Mouse (Mus musculus): ENCODE data around the gene Skp1a. TPM values are rescaled to one million over a fixed set of nuclear protein-coding genes. Genes with fewer than 3 reads are reported as not detected.

Skp1a gene
- total and polyA plus RNA-seq, 3 experiments, result 169 to 1,533 (median 445) TPM

DNA sequence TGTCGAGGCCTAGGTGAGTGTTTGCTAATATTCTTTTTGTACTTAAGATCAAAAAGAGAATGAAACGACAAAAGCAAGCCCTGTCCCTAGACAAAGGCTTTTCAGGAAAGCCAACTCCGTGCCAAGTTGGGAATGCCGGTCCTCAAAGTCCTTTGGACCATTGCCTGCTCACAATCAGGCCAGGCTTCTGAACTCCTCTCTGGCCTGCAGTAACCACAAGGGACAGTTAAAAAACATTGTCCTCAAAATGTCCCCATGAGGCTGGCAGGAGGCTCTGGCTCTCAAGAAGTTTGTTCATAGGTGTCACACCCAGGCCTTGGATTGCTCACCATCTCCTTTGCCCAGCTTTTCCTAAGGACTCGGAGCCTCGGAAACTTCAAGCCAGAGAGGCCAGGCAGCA, 38.0 kb downstream of the Skp1a start:
- Histone ChIP-seq H3K79me2 (ENCODE audit: control insufficient read depth, insufficient read depth, low read length, poor library complexity) (no peaks in the 10 kb centered on the region), H3K9me3 (replicated peaks; ENCODE audit: insufficient read depth, low read length) (no peaks in the 10 kb centered on the region), H3K36me3 (ENCODE audit: control insufficient read depth in 1 of 2, insufficient read depth in 2 of 2, low read length in 2 of 2) (no peaks in the 10 kb centered on the region), H3K27ac (ENCODE audit: control insufficient read depth, low read depth, low read length) (no peak overlapping the region), H3K9ac (ENCODE audit: control insufficient read depth, low read depth, low read length, poor library complexity, severe bottlenecking) (no peak overlapping the region), H3K4me3 (ENCODE audit: control insufficient read depth in 1 of 2, insufficient read depth in 1 of 2, low read depth in 2 of 2, low read length in 2 of 2) (no peak overlapping the region), H3K4me1 (ENCODE audit: control insufficient read depth in 1 of 2, insufficient read depth in 2 of 2, low read length in 2 of 2) (no peaks in the 10 kb centered on the region), H3K27me3 (ENCODE audit: control insufficient read depth in 1 of 2, insufficient read depth in 2 of 2, low read length in 2 of 2) (no peaks in the 10 kb centered on the region)
- no peak for DNase-seq (ENCODE audit: low read depth, low spot score)
- TF ChIP-seq KAT2A (conservative IDR thresholded peaks at IDR 0.05; ENCODE audit: low read depth, low read length) (no peak), HCFC1 (IDR thresholded peaks at IDR 0.05; ENCODE audit: low read depth, low read length) (no peak), NELFE (IDR thresholded peaks at IDR 0.05; ENCODE audit: low read depth, low read length) (no peak), POLR2AphosphoS2 (IDR thresholded peaks at IDR 0.05; ENCODE audit: low read length) (no peak), MXI1 (IDR thresholded peaks at IDR 0.05; ENCODE audit: low read depth, low read length) (no peak), MEF2A (IDR thresholded peaks at IDR 0.05; ENCODE audit: extremely low read depth, insufficient replicate concordance, low read depth, low read length, poor library complexity, severe bottlenecking) (no peak), CTCF (IDR thresholded peaks at IDR 0.05 in 2 of 3, conservative IDR thresholded peaks at IDR 0.05 in 1 of 3; ENCODE audit: control insufficient read depth in 1 of 3, insufficient read depth in 1 of 3, low read depth in 2 of 3, low read length in 3 of 3, poor library complexity in 1 of 3, severe bottlenecking in 1 of 3) (no peak), ZNF384 (IDR thresholded peaks at IDR 0.05; ENCODE audit: low read depth, low read length) (no peak), CHD2 (IDR thresholded peaks at IDR 0.05; ENCODE audit: low read length) (no peak), GABPA (IDR thresholded peaks at IDR 0.05; ENCODE audit: low read depth, low read length) (no peak), ZC3H11A (IDR thresholded peaks at IDR 0.05; ENCODE audit: low read depth, low read length) (no peak), ELF1 (IDR thresholded peaks at IDR 0.05; ENCODE audit: low read depth, low read length) (no peak), RAD21 (IDR thresholded peaks at IDR 0.05; ENCODE audit: low read depth, low read length) (no peak), TBP (IDR thresholded peaks at IDR 0.05; ENCODE audit: low read depth, low read length) (no peak), GATA1 (IDR thresholded peaks at IDR 0.05; ENCODE audit: low read depth, low read length) (no peak), ZMIZ1 (IDR thresholded peaks at IDR 0.05; ENCODE audit: low read depth, low read length) (no peak), USF2 (IDR thresholded peaks at IDR 0.05; ENCODE audit: borderline replicate concordance in 1 of 2, insufficient read depth in 1 of 2, low read depth in 1 of 2, low read length in 2 of 2) (no peak), BHLHE40 (IDR thresholded peaks at IDR 0.05; ENCODE audit: borderline replicate concordance, low read depth, low read length) (no peak), E2F4 (IDR thresholded peaks at IDR 0.05; ENCODE audit: borderline replicate concordance, low read depth, low read length) (no peak), MAFK (IDR thresholded peaks at IDR 0.05; ENCODE audit: borderline replicate concordance, low read depth, low read length) (no peak)

- Histone ChIP-seq H3K36me3 (ENCODE audit: control insufficient read depth in 1 of 2, insufficient read depth in 2 of 2, low read length in 2 of 2) (no peaks in the 10 kb centered on the region), H3K79me2 (ENCODE audit: control insufficient read depth, insufficient read depth, low read length, poor library complexity) (no peaks in the 10 kb centered on the region), H3K9ac (ENCODE audit: control insufficient read depth, low read depth, low read length, poor library complexity, severe bottlenecking) (no peak overlapping the region), H3K27me3 (ENCODE audit: control insufficient read depth in 1 of 2, insufficient read depth in 2 of 2, low read length in 2 of 2) (no peaks in the 10 kb centered on the region), H3K9me3 (replicated peaks; ENCODE audit: insufficient read depth, low read length) (no peaks in the 10 kb centered on the region), H3K4me3 (ENCODE audit: control insufficient read depth in 1 of 2, insufficient read depth in 1 of 2, low read depth in 2 of 2, low read length in 2 of 2) (no peak overlapping the region), H3K27ac (ENCODE audit: control insufficient read depth, low read depth, low read length) (no peak overlapping the region), H3K4me1 (ENCODE audit: control insufficient read depth in 1 of 2, insufficient read depth in 2 of 2, low read length in 2 of 2) (no peaks in the 10 kb centered on the region)
- no peak for DNase-seq (ENCODE audit: low read depth, low spot score)
- TF ChIP-seq POLR2AphosphoS2 (IDR thresholded peaks at IDR 0.05; ENCODE audit: low read length) (no peak), RAD21 (IDR thresholded peaks at IDR 0.05; ENCODE audit: low read depth, low read length) (no peak), ELF1 (IDR thresholded peaks at IDR 0.05; ENCODE audit: low read depth, low read length) (no peak), NELFE (IDR thresholded peaks at IDR 0.05; ENCODE audit: low read depth, low read length) (no peak), BHLHE40 (IDR thresholded peaks at IDR 0.05; ENCODE audit: borderline replicate concordance, low read depth, low read length) (no peak), HCFC1 (IDR thresholded peaks at IDR 0.05; ENCODE audit: low read depth, low read length) (no peak), GABPA (IDR thresholded peaks at IDR 0.05; ENCODE audit: low read depth, low read length) (no peak), USF2 (IDR thresholded peaks at IDR 0.05; ENCODE audit: borderline replicate concordance in 1 of 2, insufficient read depth in 1 of 2, low read depth in 1 of 2, low read length in 2 of 2) (no peak), EP300 (IDR thresholded peaks at IDR 0.05; ENCODE audit: low read depth in 1 of 2, low read length in 2 of 2) (no peak), KAT2A (conservative IDR thresholded peaks at IDR 0.05; ENCODE audit: low read depth, low read length) (no peak), MYB (IDR thresholded peaks at IDR 0.05; ENCODE audit: low read depth, low read length) (no peak), CHD2 (IDR thresholded peaks at IDR 0.05; ENCODE audit: low read length) (no peak), NRF1 (IDR thresholded peaks at IDR 0.05; ENCODE audit: insufficient read depth, low read depth, low read length, poor library complexity, severe bottlenecking) (no peak), MYC (IDR thresholded peaks at IDR 0.05; ENCODE audit: low read depth, low read length) (no peak)
Observed at GRCm38 (mm10) chr11:52271765-52272495, 40.1 kb downstream of the Skp1a start.
